Mouse (Mus musculus) heart, postnatal 0 days (tissue): ENCODE data around the gene Efna4. TPM values are rescaled to one million over a fixed set of nuclear protein-coding genes. Genes with fewer than 3 reads are reported as not detected.

ENCODE experiments used
- ATAC-seq: fragments of 200-750 bp; cut with Nextera tagmentation; 2 replicates; pipeline ENCODE4 v1.8.0; 2017; ENCODE audit warnings: low read depth, moderate number of reproducible peaks, moderate library complexity; ENCODE audit not compliant: insufficient read depth
- DNase-seq: peaks from one replicate; pipeline ENCODE4 v3.0.0-alpha.2; 2016; ENCODE audit warnings: low spot score
- H3K27ac ChIP-seq: fragments of 300-500 bp; sonication (generic); 2 replicates; pipeline ENCODE4 v1.5.1; 2014; ENCODE audit warnings: low read depth, mild to moderate bottlenecking
- H3K27me3 ChIP-seq: fragments of 300-500 bp; sonication (generic); 2 replicates; pipeline ENCODE4 v1.6.1; 2014; ENCODE audit warnings: low read length, mixed read lengths; ENCODE audit not compliant: control insufficient read depth, insufficient read depth
- H3K36me3 ChIP-seq: fragments of 300-500 bp; sonication (generic); replicated peaks from 2 replicates; pipeline ENCODE4 v1.6.1; 2014; ENCODE audit warnings: low read length, mixed read lengths; ENCODE audit not compliant: control insufficient read depth, insufficient read depth
- H3K4me1 ChIP-seq: fragments of 300-500 bp; sonication (generic); 2 replicates; pipeline ENCODE4 v1.6.1; 2014; ENCODE audit warnings: antibody characterized with exemption; ENCODE audit not compliant: control insufficient read depth, insufficient read depth
- H3K4me2 ChIP-seq: fragments of 300-500 bp; sonication (generic); 2 replicates; pipeline ENCODE4 v1.6.1; 2014; ENCODE audit warnings: low read depth, mild to moderate bottlenecking, low read length, moderate library complexity
- H3K4me3 ChIP-seq: fragments of 300-500 bp; sonication (generic); 2 replicates; pipeline ENCODE4 v1.5.1; 2014; ENCODE audit warnings: low read depth, low read length
- H3K9ac ChIP-seq: fragments of 300-500 bp; sonication (generic); replicated peaks from 2 replicates; pipeline ENCODE4 v1.6.1; 2014; ENCODE audit warnings: low read depth, low read length, mixed read lengths
- H3K9me3 ChIP-seq: fragments of 300-500 bp; sonication (generic); replicated peaks from 2 replicates; pipeline ENCODE4 v1.6.1; 2016; ENCODE audit warnings: low read length; ENCODE audit not compliant: control insufficient read depth
- CTCF ChIP-seq: IDR thresholded peaks from 2 replicates; pipeline ENCODE4 v1.5.1; 2016; ENCODE audit warnings: antibody characterized with exemption, control low read depth, low read depth
- EP300 ChIP-seq: IDR thresholded peaks from 2 replicates; pipeline ENCODE4 v1.6.1; 2016; ENCODE audit warnings: antibody characterized with exemption, low read depth
- WGBS: fragments of 180-500 bp; shearing (Covaris S2); extraction: QIAGEN DNeasy Blood & Tissue Kit; methylation state at CpG from one replicate; pipeline ENCODE4 v1.1.7; 2014; 5-methylcytosine and 5-hydroxymethylcytosine counted together
- polyA plus RNA-seq: library from polyadenylated mRNA; unstranded; fragments of >200 nt; fragmentation: Nextera tagmentation; extraction: Ambion mirVana; gene quantifications from 2 replicates; pipeline ENCODE4 v1.2.1, GENCODE M21; 2015
- total RNA-seq: library from RNA; depleted of rRNA; stranded (reverse); fragments of >200 nt; gene quantifications from 2 replicates; pipeline ENCODE4 v1.2.3, GENCODE M21; 2014; ENCODE audit warnings: low replicate concordance

Gene Efna4
- total and polyA plus RNA-seq, 2 experiments from 2014 or later: 2.6 to 2.7 TPM

- TF ChIP-seq CTCF (no peak), EP300 (no peak)
- no peak overlapping the region for H3K9ac ChIP-seq
- DNase-seq (no peak), ATAC-seq (no peak)
- H3K9me3 ChIP-seq: no peaks in the 10 kb centered on the region
- H3K36me3 ChIP-seq: no peaks in the 10 kb centered on the region
- H3K4me1 ChIP-seq: peaks cover 44% of the 10 kb centered on the region
- H3K27me3 ChIP-seq: peaks cover 62% of the 10 kb centered on the region
- 65% methylated on average over 6 of the region's 6 CpGs for WGBS
- no peak overlapping the region for H3K27ac ChIP-seq
- H3K4me3 ChIP-seq: no peak overlapping the region
- no peak overlapping the region for H3K4me2 ChIP-seq
These were observed 20.6 kb downstream of the Efna4 start for GRCm38 (mm10) chr3:89317246-89317645.

GRCm38 (mm10) chr3:89316833-89317232 lies 21.0 kb downstream of the Efna4 start:
- no peaks in the 10 kb centered on the region for H3K36me3 ChIP-seq
- H3K9me3 ChIP-seq: no peaks in the 10 kb centered on the region
- 3% methylated on average over 4 of the region's 4 CpGs for WGBS
- TF ChIP-seq EP300: no peak
- TF ChIP-seq CTCF: peak; percentile 98
- H3K4me2 ChIP-seq: peak overlapping the region; percentile 63
- peaks cover 58% of the 10 kb centered on the region for H3K27me3 ChIP-seq
- peaks cover 43% of the 10 kb centered on the region for H3K4me1 ChIP-seq
- peak; percentile 45; the same call in 1 of the 2 replicates for ATAC-seq
- DNase-seq: peak; percentile 77
- no peak overlapping the region for H3K27ac ChIP-seq
- no peak overlapping the region for H3K9ac ChIP-seq
- H3K4me3 ChIP-seq: no peak overlapping the region

GRCm38 (mm10) chr3:89315930-89316831 lies 21.6 kb downstream of the Efna4 start:
- Histone ChIP-seq H3K4me3 (0 out of 2 replicates have a peak overlapping the region, but pooled peaks have one; percentile 26), H3K27ac (no peak overlapping the region), H3K4me1 (peaks cover 37% of the 10 kb centered on the region), H3K27me3 (peaks cover 51% of the 10 kb centered on the region), H3K4me2 (peak overlapping the region; percentile 63), H3K9ac (no peak overlapping the region), H3K36me3 (no peaks in the 10 kb centered on the region), H3K9me3 (no peaks in the 10 kb centered on the region)
- DNase-seq (no peak), ATAC-seq (0 out of 2 replicates have a peak, but pooled peaks have one; percentile 4)
- 22% methylated on average over 40 of the region's 40 CpGs for WGBS
- TF ChIP-seq EP300 (no peak), CTCF (no peak)

- Histone ChIP-seq H3K4me2 (peak overlapping the region; percentile 63), H3K9ac (no peak overlapping the region), H3K36me3 (no peaks in the 10 kb centered on the region), H3K9me3 (no peaks in the 10 kb centered on the region), H3K4me3 (peak overlapping the region; percentile 26; the same call in 1 of the 2 replicates), H3K4me1 (peaks cover 29% of the 10 kb centered on the region), H3K27ac (no peak overlapping the region), H3K27me3 (peaks cover 43% of the 10 kb centered on the region)
- ATAC-seq: peak; percentile 39; the same call in 1 of the 2 replicates
- DNase-seq: no peak
- WGBS: 8% methylated on average over 23 of the region's 26 CpGs
- TF ChIP-seq EP300 (no peak), CTCF (peak; percentile 74)
These were observed 22.5 kb downstream of the Efna4 start for GRCm38 (mm10) chr3:89315195-89315929.

GRCm38 (mm10) chr3:89314791-89315190 lies 23.0 kb downstream of the Efna4 start:
- TF ChIP-seq EP300 (no peak), CTCF (no peak)
- Histone ChIP-seq H3K9ac (no peak overlapping the region), H3K4me2 (peak overlapping the region; percentile 63), H3K4me3 (no peak overlapping the region), H3K27ac (no peak overlapping the region), H3K4me1 (peaks cover 27% of the 10 kb centered on the region; the same call in 1 of the 2 replicates), H3K36me3 (no peaks in the 10 kb centered on the region), H3K27me3 (peaks cover 37% of the 10 kb centered on the region), H3K9me3 (no peaks in the 10 kb centered on the region)
- WGBS: 48% methylated on average over 2 of the region's 2 CpGs
- DNase-seq: no peak
- no peak for ATAC-seq
